Mouse (Mus musculus) neutrophil, adult 5-6 weeks (primary cell): Measurements from ENCODE around the gene Mak. TPM values are rescaled to one million over a fixed set of nuclear protein-coding genes. Genes with fewer than 3 reads are reported as not detected.
"Not testable (repeated sequence)": the region's sequence is repeated elsewhere in the genome, so short reads cannot be mapped to it uniquely, and the experiment has no call there.

Experiments used
- ATAC-seq: fragments of 151-379, 151-347 bp; 2 replicates; pipeline ENCODE4 v1.8.0; 2017; ENCODE audit warnings: mild to moderate bottlenecking, moderate TSS enrichment; ENCODE audit not compliant: insufficient number of reproducible peaks, poor library complexity, low FRiP score, severe bottlenecking; ENCODE audit errors: extremely low read depth
- total RNA-seq: library from RNA; stranded (forward); fragments of 200-1000 nt; gene quantifications from 2 replicates; pipeline ENCODE4 v1.2.3, GENCODE M21; 2017

Mak gene
- total RNA-seq, 1 experiment from 2014 or later = not detected

GRCm38 (mm10) chr13:41008271-41008670, 71.2 kb downstream of the Mak start:
- ATAC-seq = no peak

- ATAC-seq = no peak
Measured at GRCm38 (mm10) chr13:41006244-41006643, 73.3 kb downstream of the Mak start.

GRCm38 (mm10) chr13:41002001-41002400, 77.5 kb downstream of the Mak start:
- ATAC-seq = no peak

- ATAC-seq = peak; percentile 92
Measured at GRCm38 (mm10) chr13:41000926-41001639, 78.4 kb downstream of the Mak start, which contains the start of gene Pak1ip1. TSS of gene Pak1ip1 (plus strand) at chr13:41001023.

GRCm38 (mm10) chr13:41000140-41000925, 79.2 kb downstream of the Mak start:
- ATAC-seq = no peak

GRCm38 (mm10) chr13:40998537-40998936, 81.0 kb downstream of the Mak start:
- not testable (repeated sequence) for ATAC-seq

- no peak for ATAC-seq
Measured at GRCm38 (mm10) chr13:40994487-40995263, 84.8 kb downstream of the Mak start.

GRCm38 (mm10) chr13:40988418-40988817, 91.1 kb downstream of the Mak start:
- no peak for ATAC-seq

GRCm38 (mm10) chr13:40987608-40988303, 91.8 kb downstream of the Mak start:
- ATAC-seq = not testable (repeated sequence)

GRCm38 (mm10) chr13:40986081-40986480, 93.4 kb downstream of the Mak start:
- no peak for ATAC-seq

- no peak for ATAC-seq
Measured at GRCm38 (mm10) chr13:40982759-40983158, 96.7 kb downstream of the Mak start.

GRCm38 (mm10) chr13:40979321-40979720, 100.2 kb downstream of the Mak start:
- ATAC-seq = no peak

GRCm38 (mm10) chr13:40978652-40979051, 100.9 kb downstream of the Mak start:
- ATAC-seq = no peak

GRCm38 (mm10) chr13:40977609-40978008, 101.9 kb downstream of the Mak start:
- peak; percentile 83 for ATAC-seq

Other genes with a start within 250 kb of the Mak start
- 329 and 353 TPM in 2 replicates for gene Gcnt2, start 220.0 kb downstream of the Mak start, total RNA-seq
- 86.9 and 89.3 TPM in 2 replicates for gene Pak1ip1, start 78.7 kb downstream of the Mak start, total RNA-seq
- 99.3 and 103 TPM in 2 replicates for gene Tmem14c, start 63.4 kb downstream of the Mak start, total RNA-seq
- gene Gcm2, start 31.3 kb upstream of the Mak start, total RNA-seq = 0.37 TPM in 1 of 2 replicates, not detected in the other
- not detected in 2 replicates for gene Sycp2l, start 34.6 kb upstream of the Mak start, total RNA-seq
- not detected in 2 replicates for gene Elovl2, start 140.7 kb upstream of the Mak start, total RNA-seq
- gene Smim13, start 170.1 kb upstream of the Mak start, total RNA-seq = 5.4 and 6.3 TPM in 2 replicates
- not detected in 2 replicates for gene Gm17364, start 194.3 kb upstream of the Mak start, total RNA-seq